Comparison of ENCODE assay signal across 8 mouse cellular contexts in genomic region chr5:134500062-134500461, GRCm38 (mm10). TPM values are rescaled to one million over a fixed set of nuclear protein-coding genes. Genes with fewer than 3 reads are reported as not detected.
DNase-seq lines count a peak whose midpoint lies in the region; ATAC-seq and TF ChIP-seq lines count a peak whose summit lies in the region.

No protein-coding gene starts in this region.

- H3K27me3 ChIP-seq in forebrain, embryonic 14.5 days (replicated peaks; ENCODE audit: control insufficient read depth, insufficient read depth, low read length), result no peaks in the 10 kb centered on the region
- no peaks in the 10 kb centered on the region for H3K27me3 ChIP-seq in forebrain, embryonic 15.5 days
- no peaks in the 10 kb centered on the region for H3K27me3 ChIP-seq in thymus, adult 2 months (ENCODE audit: control insufficient read depth, insufficient read depth, low read length)
- H3K27me3 ChIP-seq in cerebellum, adult 2 months (ENCODE audit: control insufficient read depth, insufficient read depth, low read length), result no peaks in the 10 kb centered on the region
- H3K27me3 ChIP-seq in lung, embryonic 15.5 days, result no peaks in the 10 kb centered on the region

- no peak overlapping the region for H3K27ac ChIP-seq in forebrain, embryonic 14.5 days (ENCODE audit: low read depth, low read length)
- no peak overlapping the region for H3K27ac ChIP-seq in forebrain, embryonic 15.5 days (replicated peaks)
- no peak overlapping the region for H3K27ac ChIP-seq in thymus, adult 2 months (ENCODE audit: control insufficient read depth, insufficient read depth, low read length)
- H3K27ac ChIP-seq in cerebellum, adult 2 months (ENCODE audit: insufficient read depth, low read length), result no peak overlapping the region
- no peak overlapping the region for H3K27ac ChIP-seq in lung, embryonic 15.5 days

- no peak overlapping the region for H3K4me2 ChIP-seq in forebrain, embryonic 14.5 days (ENCODE audit: low read length)
- no peak overlapping the region for H3K4me2 ChIP-seq in forebrain, embryonic 15.5 days (replicated peaks)
- no peak overlapping the region for H3K4me2 ChIP-seq in lung, embryonic 15.5 days

- 76% methylated on average over 4 of the region's 4 CpGs for WGBS in forebrain, embryonic 14.5 days
- 87% methylated on average over 4 of the region's 4 CpGs for WGBS in forebrain, embryonic 15.5 days
- 88% methylated on average over 4 of the region's 4 CpGs for WGBS in thymus, adult 2 months
- WGBS in cerebellum, adult 2 months, result 86% methylated on average over 4 of the region's 4 CpGs
- 63% methylated on average over 4 of the region's 4 CpGs for WGBS in lung, embryonic 15.5 days

- H3K4me1 ChIP-seq in forebrain, embryonic 14.5 days (ENCODE audit: control insufficient read depth, insufficient read depth, low read length), result no peaks in the 10 kb centered on the region
- H3K4me1 ChIP-seq in forebrain, embryonic 15.5 days, result no peaks in the 10 kb centered on the region
- no peaks in the 10 kb centered on the region for H3K4me1 ChIP-seq in thymus, adult 2 months (replicated peaks; ENCODE audit: control insufficient read depth, insufficient read depth, low read length)
- H3K4me1 ChIP-seq in cerebellum, adult 2 months (ENCODE audit: control insufficient read depth, insufficient read depth, low read length), result no peaks in the 10 kb centered on the region
- H3K4me1 ChIP-seq in lung, embryonic 15.5 days, result no peaks in the 10 kb centered on the region

- H3K36me3 ChIP-seq in forebrain, embryonic 14.5 days (ENCODE audit: control insufficient read depth, insufficient read depth, low read length), result peaks cover 84% of the 10 kb centered on the region
- H3K36me3 ChIP-seq in forebrain, embryonic 15.5 days, result peaks cover 80% of the 10 kb centered on the region
- H3K36me3 ChIP-seq in thymus, adult 2 months (ENCODE audit: control insufficient read depth, insufficient read depth, low read length), result no peaks in the 10 kb centered on the region
- H3K36me3 ChIP-seq in lung, embryonic 15.5 days, result peaks cover 39% of the 10 kb centered on the region

- H3K9ac ChIP-seq in forebrain, embryonic 14.5 days (ENCODE audit: low read length), result no peak overlapping the region
- no peak overlapping the region for H3K9ac ChIP-seq in forebrain, embryonic 15.5 days (replicated peaks)
- H3K9ac ChIP-seq in lung, embryonic 15.5 days, result no peak overlapping the region

- peak; percentile 66; the same call in 1 of the 2 replicates for TF ChIP-seq CTCF in thymus, adult 2 months (IDR thresholded peaks at IDR 0.05; ENCODE audit: borderline replicate concordance, control insufficient read depth, extremely low read depth, insufficient read depth, low read length, poor library complexity)
- TF ChIP-seq CTCF in cerebellum, adult 2 months (IDR thresholded peaks at IDR 0.05; ENCODE audit: borderline replicate concordance, insufficient read depth, low read depth, low read length), result peak; percentile 66

- peak; percentile 46 for DNase-seq in forebrain, embryonic 14.5 days (ENCODE audit: low spot score)
- DNase-seq in thymus, adult 2 months, result peak; percentile 60
- DNase-seq in thymus, adult 18-20 months, result no peak
- peak; percentile 50 to 66 for DNase-seq in cerebellum, adult 2 months
- peak; percentile 56 to 71 for DNase-seq in spleen, postnatal 10 days (ENCODE audit: low spot score in 2 of 2)

- H3K9me3 ChIP-seq in forebrain, embryonic 14.5 days (replicated peaks; ENCODE audit: control insufficient read depth, low read length), result no peaks in the 10 kb centered on the region
- no peaks in the 10 kb centered on the region for H3K9me3 ChIP-seq in forebrain, embryonic 15.5 days
- no peaks in the 10 kb centered on the region for H3K9me3 ChIP-seq in lung, embryonic 15.5 days

- no peak for TF ChIP-seq POLR2A in thymus, adult 2 months (IDR thresholded peaks at IDR 0.05; ENCODE audit: control insufficient read depth, extremely low read depth, insufficient read depth, low read length, poor library complexity)
- no peak for TF ChIP-seq POLR2A in cerebellum, adult 2 months (IDR thresholded peaks at IDR 0.05; ENCODE audit: borderline replicate concordance, insufficient read depth, low read length)

- no peak for ATAC-seq in forebrain, embryonic 14.5 days
- ATAC-seq in forebrain, embryonic 15.5 days (replicated peaks), result no peak
- ATAC-seq in hematopoietic stem cell, adult 5-6 weeks (replicated peaks in 1 of 2; ENCODE audit: insufficient read depth in 1 of 2, low FRiP score in 2 of 2, low TSS enrichment in 1 of 2, low read depth in 1 of 2, poor library complexity in 2 of 2, severe bottlenecking in 2 of 2), result peak; percentile 44 to 63; a peak in 2 of 4 replicates
- ATAC-seq in lung, embryonic 15.5 days (ENCODE audit: borderline replicate concordance, extremely low read depth, low FRiP score, low TSS enrichment), result 0 out of 2 replicates have a peak, but pooled peaks have one; percentile 5

- H3K4me3 ChIP-seq in forebrain, embryonic 14.5 days (ENCODE audit: low read depth, low read length), result no peak overlapping the region
- H3K4me3 ChIP-seq in forebrain, embryonic 15.5 days, result no peak overlapping the region
- no peak overlapping the region for H3K4me3 ChIP-seq in thymus, adult 2 months (ENCODE audit: control insufficient read depth, insufficient read depth, low read length)
- H3K4me3 ChIP-seq in cerebellum, adult 2 months (replicated peaks; ENCODE audit: insufficient read depth, low read depth, low read length), result no peak overlapping the region
- H3K4me3 ChIP-seq in lung, embryonic 15.5 days, result no peak overlapping the region

RNA-seq across cellular contexts. Expression of gene Gtf2ird1, which starts 43.5 kb away (rescaled TPM):
- 50.9 and 60.7 TPM in 2 replicates for polyA plus RNA-seq in forebrain, embryonic 14.5 days (2014; fragmentation: Nextera tagmentation; extraction: Ambion mirVana)
- polyA plus RNA-seq in forebrain, embryonic 15.5 days (2015; fragmentation: Nextera tagmentation; extraction: Ambion mirVana), result 89.7 and 93.3 TPM in 2 replicates
- 75.6 and 83.9 TPM in 2 replicates for polyA plus RNA-seq in thymus, adult 2 months (2012; rRNA removed)
- 47.0 and 47.6 TPM in 2 replicates for polyA plus RNA-seq in cerebellum, adult 2 months (2012; rRNA removed)
- total RNA-seq in hematopoietic stem cell, adult 5-6 weeks (2017), result 28.3 and 40.4 TPM in 2 replicates
- 75.2 and 78.0 TPM in 2 replicates for polyA plus RNA-seq in lung, embryonic 15.5 days (2015; fragmentation: Nextera tagmentation; extraction: Ambion mirVana)

RNA-seq across cellular contexts. Expression of gene Clip2, which starts 52.2 kb away (rescaled TPM):
- 11.1 and 15.6 TPM in 2 replicates for polyA plus RNA-seq in forebrain, embryonic 14.5 days (2014; fragmentation: Nextera tagmentation; extraction: Ambion mirVana)
- polyA plus RNA-seq in forebrain, embryonic 15.5 days (2015; fragmentation: Nextera tagmentation; extraction: Ambion mirVana), result 14.7 and 15.0 TPM in 2 replicates
- polyA plus RNA-seq in thymus, adult 2 months (2012; rRNA removed), result 23.4 and 26.0 TPM in 2 replicates
- polyA plus RNA-seq in cerebellum, adult 2 months (2012; rRNA removed), result 54.2 and 59.1 TPM in 2 replicates
- 18.7 and 19.4 TPM in 2 replicates for total RNA-seq in hematopoietic stem cell, adult 5-6 weeks (2017)
- 4.6 TPM in 2 replicates for polyA plus RNA-seq in lung, embryonic 15.5 days (2015; fragmentation: Nextera tagmentation; extraction: Ambion mirVana)

RNA-seq across cellular contexts. Expression of gene Syna, which starts 59.9 kb away (rescaled TPM):
- polyA plus RNA-seq in forebrain, embryonic 14.5 days (2014; fragmentation: Nextera tagmentation; extraction: Ambion mirVana), result 0.10 TPM in 1 of 2 replicates, not detected in the other
- polyA plus RNA-seq in forebrain, embryonic 15.5 days (2015; fragmentation: Nextera tagmentation; extraction: Ambion mirVana), result 0.36 and 0.59 TPM in 2 replicates
- 0.09 and 0.15 TPM in 2 replicates for polyA plus RNA-seq in thymus, adult 2 months (2012; rRNA removed)
- 0.05 TPM in 1 of 2 replicates, not detected in the other for polyA plus RNA-seq in cerebellum, adult 2 months (2012; rRNA removed)
- not detected in 2 replicates for total RNA-seq in hematopoietic stem cell, adult 5-6 weeks (2017)
- 0.19 and 0.33 TPM in 2 replicates for polyA plus RNA-seq in lung, embryonic 15.5 days (2015; fragmentation: Nextera tagmentation; extraction: Ambion mirVana)

Comparison
In these comparisons a context has a peak if more than half of its experiments do, and no peak if none do; other contexts are left out.
1. DNase-seq: peak in forebrain, embryonic 14.5 days (single experiment), thymus, adult 2 months (single experiment), cerebellum, adult 2 months (2 of 2) and spleen, postnatal 10 days (2 of 2); none in thymus, adult 18-20 months (0 of 2).
2. ATAC-seq: peak in hematopoietic stem cell, adult 5-6 weeks (2 of 2) and lung, embryonic 15.5 days (single experiment); none in forebrain, embryonic 14.5 days (single experiment) and forebrain, embryonic 15.5 days (single experiment).